Mouse (Mus musculus) ovary, adult 18-20 months (tissue): ENCODE measurements around the gene Bcl7c.
A peak's percentile ranks its signal among the peaks of the same experiment; 100 is the strongest.

Source experiments
- DNase-seq: peaks from one replicate; pipeline ENCODE4 v3.0.0; 2022; ENCODE audit warnings: low spot score, mixed read lengths

Gene Bcl7c

DNA sequence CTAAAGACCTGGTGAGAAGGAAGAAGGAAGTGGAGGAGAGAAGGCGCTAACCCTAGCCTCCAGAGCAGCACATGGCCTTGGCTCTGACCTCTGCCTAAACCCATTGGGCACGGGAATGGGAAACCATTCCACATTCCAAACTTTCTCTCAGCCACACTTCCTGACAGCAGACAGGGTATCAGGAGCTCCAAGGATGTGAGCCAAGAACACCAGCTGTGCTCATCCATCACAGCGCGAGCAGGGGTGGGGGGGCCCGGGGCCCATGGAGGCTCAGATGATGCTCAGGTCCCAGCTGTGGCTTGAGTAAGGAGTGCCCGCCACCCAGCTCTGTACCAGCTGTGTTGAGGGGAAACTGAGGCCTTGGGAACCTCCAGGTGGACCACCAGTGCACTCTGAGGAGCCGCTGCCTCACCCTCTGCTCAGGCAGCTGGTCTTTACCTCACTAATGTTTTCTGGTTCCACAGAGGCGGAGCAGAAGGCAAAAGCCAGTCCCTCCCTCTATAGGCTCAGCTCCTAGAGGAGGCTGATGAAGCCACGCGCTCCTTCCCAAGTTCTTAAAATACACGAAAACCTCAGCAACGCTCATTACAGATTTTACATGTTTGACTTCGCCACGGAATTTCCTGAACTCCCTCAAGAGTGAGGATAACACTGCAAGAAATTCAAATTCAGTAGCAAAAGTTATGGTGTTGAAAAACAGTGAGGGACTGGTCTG, 23.3 kb downstream of the Bcl7c start:
- DNase-seq, result no peak

GRCm38 (mm10) chr7:127681888-127682553, 26.7 kb downstream of the Bcl7c start:
- DNase-seq, result peak; percentile 52

GRCm38 (mm10) chr7:127680541-127680940, 28.2 kb downstream of the Bcl7c start:
- no peak for DNase-seq

- DNase-seq, result no peak
Observed at GRCm38 (mm10) chr7:127678811-127679210, 29.9 kb downstream of the Bcl7c start.

DNA sequence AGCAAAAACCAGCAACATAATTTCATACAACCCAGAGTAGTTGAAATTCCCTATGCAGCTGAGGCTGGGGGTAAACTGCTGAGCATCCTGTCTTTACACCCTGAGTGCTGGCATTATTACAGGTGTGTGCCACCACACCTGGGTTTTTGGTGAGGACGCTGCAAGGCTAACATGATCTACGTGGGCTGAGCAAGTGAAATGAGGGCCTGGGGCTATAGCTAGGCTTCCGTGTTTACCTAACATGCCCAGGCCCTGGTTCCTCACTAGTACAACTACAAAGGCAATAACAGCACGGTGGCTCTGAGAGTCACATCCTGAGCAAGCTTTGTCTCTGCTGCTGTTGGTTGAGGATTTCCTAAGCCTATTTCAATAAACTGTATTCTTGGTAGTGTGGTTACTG, 31.1 kb downstream of the Bcl7c start:
- no peak for DNase-seq

GRCm38 (mm10) chr7:127677077-127677476, 31.7 kb downstream of the Bcl7c start:
- DNase-seq, result no peak

- DNase-seq, result no peak
Observed at GRCm38 (mm10) chr7:127675391-127675811, 33.3 kb downstream of the Bcl7c start.

GRCm38 (mm10) chr7:127674977-127675376, 33.8 kb downstream of the Bcl7c start:
- DNase-seq, result peak; percentile 72

GRCm38 (mm10) chr7:127672776-127673175, 36.0 kb downstream of the Bcl7c start:
- DNase-seq, result no peak

GRCm38 (mm10) chr7:127671880-127672774, 36.6 kb downstream of the Bcl7c start:
- no peak for DNase-seq

DNA sequence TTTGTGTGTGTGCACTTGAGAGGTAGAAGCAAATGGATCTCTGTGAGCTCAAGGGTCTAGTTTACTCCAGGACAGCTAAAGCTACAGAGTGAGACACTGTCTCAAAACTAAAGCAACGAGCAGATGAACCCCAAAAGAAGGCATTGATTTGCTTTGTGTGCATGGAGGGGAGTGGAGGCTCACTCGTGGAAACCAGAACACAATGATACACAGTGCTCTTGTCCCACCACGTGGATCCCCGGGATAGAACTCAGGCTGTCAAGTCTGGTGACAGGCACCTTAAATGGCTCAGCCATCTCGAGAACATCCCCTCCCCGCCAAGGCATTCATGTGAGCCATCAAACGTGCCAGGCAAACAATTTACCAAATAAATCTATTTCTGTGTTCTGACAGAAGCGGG, 41.6 kb downstream of the Bcl7c start:
- DNase-seq, result no peak

GRCm38 (mm10) chr7:127666679-127667078, 42.1 kb downstream of the Bcl7c start:
- no peak for DNase-seq

- no peak for DNase-seq
Observed at GRCm38 (mm10) chr7:127666066-127666654, 42.6 kb downstream of the Bcl7c start.

DNA sequence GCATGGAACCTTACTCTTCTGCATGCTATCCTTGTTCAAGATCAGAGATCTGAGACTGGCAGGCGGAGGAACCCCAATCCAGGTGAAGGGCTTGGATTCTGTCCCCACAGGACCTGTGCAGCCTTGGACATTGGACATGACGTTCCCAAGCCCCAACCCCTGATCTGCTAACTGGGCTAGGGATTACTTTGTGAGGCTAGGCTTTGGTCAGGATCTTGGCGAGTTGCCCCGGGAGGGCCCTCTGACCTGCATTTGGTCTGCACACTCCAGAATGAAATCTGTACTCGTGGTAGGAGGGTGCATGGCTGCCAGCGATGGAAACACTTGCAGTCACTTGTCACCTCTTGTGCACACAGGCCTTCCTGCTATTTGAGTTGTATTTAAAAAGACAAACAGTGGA, 45.8 kb downstream of the Bcl7c start:
- no peak for DNase-seq

DNA sequence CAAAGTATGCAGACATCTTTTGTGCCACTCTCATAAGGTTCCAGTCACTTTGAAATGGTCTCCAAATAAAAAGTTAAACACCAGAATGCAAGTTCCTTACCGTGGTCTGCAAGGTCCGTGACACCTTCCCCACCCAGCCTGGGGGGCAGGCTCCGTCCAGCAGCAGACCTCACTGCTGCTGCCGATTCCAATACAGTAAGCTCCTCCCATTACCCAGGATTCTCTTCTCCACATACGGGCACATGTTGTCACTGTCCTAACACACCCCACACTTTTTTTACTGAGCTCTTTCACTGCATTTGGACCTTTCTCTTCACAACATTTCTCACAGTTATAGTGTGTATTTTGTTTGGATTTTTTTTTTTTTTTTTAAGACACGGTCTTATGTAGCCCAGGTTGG, 46.9 kb downstream of the Bcl7c start:
- DNase-seq, result no peak

GRCm38 (mm10) chr7:127660882-127661281, 47.9 kb downstream of the Bcl7c start:
- no peak for DNase-seq

DNA sequence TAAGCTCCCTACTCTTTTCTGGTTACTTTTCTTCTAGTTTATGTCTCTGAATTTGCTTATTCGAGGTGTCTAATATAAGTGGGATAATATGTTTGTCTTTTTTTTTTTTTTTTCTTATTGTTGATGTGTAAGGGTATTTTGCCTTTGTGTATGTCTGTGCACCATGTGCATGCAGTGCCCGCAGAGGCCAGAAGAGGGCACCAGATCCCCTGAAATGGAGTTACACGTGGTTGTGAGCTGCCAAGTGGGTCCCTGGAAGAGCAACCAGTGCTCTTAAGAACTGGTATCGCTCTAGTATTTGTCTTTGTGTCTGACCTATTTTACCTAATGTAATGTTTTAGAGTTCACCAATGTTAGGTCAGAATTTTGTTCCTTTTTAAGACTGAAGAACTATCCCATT, 51.8 kb downstream of the Bcl7c start:
- DNase-seq, result no peak

DNA sequence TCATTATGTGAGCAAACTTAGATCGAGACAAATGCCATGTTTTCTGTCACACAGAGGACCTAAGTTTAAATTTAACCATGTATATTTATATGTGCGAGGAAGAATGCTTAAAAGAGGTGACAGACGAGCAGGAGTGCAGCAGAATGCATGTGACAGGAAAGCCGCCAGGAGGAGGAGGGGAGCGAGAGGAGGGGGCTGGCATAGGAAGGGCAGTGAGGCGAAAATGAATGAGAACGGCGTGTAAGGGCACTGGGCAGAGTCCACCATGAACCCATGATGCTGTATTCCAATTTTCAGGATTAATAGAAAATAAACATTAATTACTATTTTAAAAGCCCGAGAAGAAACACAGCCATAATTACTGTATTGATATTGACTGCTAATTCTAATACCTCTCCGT, 54.4 kb downstream of the Bcl7c start:
- DNase-seq, result no peak

DNA sequence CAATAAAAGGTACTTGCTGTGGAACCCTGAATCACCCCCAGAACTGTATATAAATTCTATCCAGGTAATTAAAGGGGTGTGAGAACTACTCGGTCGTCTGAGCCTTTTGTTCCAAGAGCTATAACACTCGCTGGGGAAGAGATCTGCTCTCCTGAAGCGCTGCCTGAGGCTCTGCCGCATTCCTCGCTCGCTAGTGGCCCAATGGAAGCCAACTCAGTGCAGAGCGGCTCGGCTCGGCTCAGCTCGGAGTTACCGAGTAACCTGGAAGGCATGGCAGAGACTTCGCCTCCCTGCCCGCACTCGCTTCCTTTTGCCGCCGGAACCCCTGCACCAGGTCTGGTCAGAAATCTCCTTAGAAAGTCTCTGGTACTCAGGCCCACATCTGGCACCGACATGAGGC, 56.7 kb downstream of the Bcl7c start:
- no peak for DNase-seq

- no peak for DNase-seq
Observed at GRCm38 (mm10) chr7:127651624-127652023, 57.1 kb downstream of the Bcl7c start.

DNA sequence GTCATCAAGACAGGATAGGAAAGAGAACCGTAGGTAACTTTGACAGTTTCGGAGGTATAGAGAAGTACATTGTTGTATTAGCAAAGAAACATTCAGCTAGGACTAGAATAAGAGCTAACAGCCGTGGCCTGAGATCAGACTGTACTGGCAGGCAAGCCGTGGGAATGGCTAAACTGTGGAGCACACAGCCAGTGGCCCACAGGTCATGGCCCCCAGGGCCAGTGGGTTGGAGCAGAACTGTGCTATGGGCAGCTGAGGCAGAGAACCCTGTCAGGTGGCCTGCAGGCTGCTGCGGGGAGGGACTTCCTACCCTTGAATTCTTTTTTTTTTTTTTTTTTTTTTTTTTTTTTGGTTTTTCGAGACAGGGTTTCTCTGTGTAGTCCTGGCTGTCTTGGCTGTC, 59.5 kb downstream of the Bcl7c start:
- no peak for DNase-seq

GRCm38 (mm10) chr7:127648516-127649201, 60.1 kb downstream of the Bcl7c start:
- no peak for DNase-seq
